Mouse (Mus musculus): ENCODE data around the gene Tbc1d21. TPM values are rescaled to one million over a fixed set of nuclear protein-coding genes. Genes with fewer than 3 reads are reported as not detected.

Gene Tbc1d21
- polyA plus RNA-seq, 1 experiment from 2014 or later = not detected

- ATAC-seq (ENCODE audit: low FRiP score) (peak; percentile 50), DNase-seq (ENCODE audit: low spot score) (peak; percentile 79)
- Histone ChIP-seq H3K9me3 (ENCODE audit: control insufficient read depth, low read length) (no peaks in the 10 kb centered on the region), H3K27me3 (ENCODE audit: control insufficient read depth, insufficient read depth, low read length) (peaks cover 20% of the 10 kb centered on the region), H3K9ac (ENCODE audit: low read depth, low read length) (peak within 1 kb of the TSS; percentile 52), H3K4me2 (replicated peaks; ENCODE audit: low read depth, low read length) (peak within 1 kb of the TSS; percentile 63), H3K4me3 (ENCODE audit: low read depth, low read length) (peak within 1 kb of the TSS; percentile 35), H3K36me3 (ENCODE audit: control insufficient read depth, insufficient read depth, low read length) (no peaks in the 10 kb centered on the region), H3K4me1 (replicated peaks; ENCODE audit: control insufficient read depth, insufficient read depth, low read length) (peaks cover 15% of the 10 kb centered on the region), H3K27ac (ENCODE audit: low read depth, low read length) (0 out of 2 replicates have a peak within 1 kb of the TSS, but pooled peaks have one; percentile 1)
- WGBS = under 1% methylated on average over 21 of the region's 21 CpGs
Observed at GRCm38 (mm10) chr9:58312944-58313359, 57.3 kb downstream of the Tbc1d21 start, which contains the start of gene Loxl1. Gene Loxl1, minus strand, starts transcription at chr9:58313186.

GRCm38 (mm10) chr9:58312196-58312943 lies 57.9 kb downstream of the Tbc1d21 start:
- H3K4me1 ChIP-seq (replicated peaks; ENCODE audit: control insufficient read depth, insufficient read depth, low read length) = peaks cover 15% of the 10 kb centered on the region
- ATAC-seq (ENCODE audit: low FRiP score) (peak; percentile 46), DNase-seq (ENCODE audit: low spot score) (peak; percentile 59)
- peaks cover 20% of the 10 kb centered on the region for H3K27me3 ChIP-seq (ENCODE audit: control insufficient read depth, insufficient read depth, low read length)
- H3K36me3 ChIP-seq (ENCODE audit: control insufficient read depth, insufficient read depth, low read length) = no peaks in the 10 kb centered on the region
- H3K27ac ChIP-seq (ENCODE audit: low read depth, low read length) = no peak overlapping the region
- H3K9me3 ChIP-seq (ENCODE audit: control insufficient read depth, low read length) = no peaks in the 10 kb centered on the region
- 1% methylated on average over 72 of the region's 72 CpGs for WGBS
- H3K4me2 ChIP-seq (replicated peaks; ENCODE audit: low read depth, low read length) = peak overlapping the region; percentile 63
- H3K4me3 ChIP-seq (ENCODE audit: low read depth, low read length) = peak overlapping the region; percentile 35
- H3K9ac ChIP-seq (ENCODE audit: low read depth, low read length) = peak overlapping the region; percentile 52

GRCm38 (mm10) chr9:58311191-58311910 lies 58.9 kb downstream of the Tbc1d21 start:
- ATAC-seq (ENCODE audit: low FRiP score) (no peak), DNase-seq (ENCODE audit: low spot score) (no peak)
- H3K9ac ChIP-seq (ENCODE audit: low read depth, low read length) = no peak overlapping the region
- peaks cover 14% of the 10 kb centered on the region for H3K4me1 ChIP-seq (replicated peaks; ENCODE audit: control insufficient read depth, insufficient read depth, low read length)
- peaks cover 20% of the 10 kb centered on the region for H3K27me3 ChIP-seq (ENCODE audit: control insufficient read depth, insufficient read depth, low read length)
- H3K36me3 ChIP-seq (ENCODE audit: control insufficient read depth, insufficient read depth, low read length) = no peaks in the 10 kb centered on the region
- 53% methylated on average over 33 of the region's 33 CpGs for WGBS
- peak overlapping the region; percentile 35 for H3K4me3 ChIP-seq (ENCODE audit: low read depth, low read length)
- peak overlapping the region; percentile 63; the same call in 1 of the 2 replicates for H3K4me2 ChIP-seq (replicated peaks; ENCODE audit: low read depth, low read length)
- H3K9me3 ChIP-seq (ENCODE audit: control insufficient read depth, low read length) = no peaks in the 10 kb centered on the region
- H3K27ac ChIP-seq (ENCODE audit: low read depth, low read length) = no peak overlapping the region

- no peak for DNase-seq (ENCODE audit: low spot score)
- Histone ChIP-seq H3K27ac (ENCODE audit: low read depth, low read length) (no peak overlapping the region), H3K4me1 (replicated peaks; ENCODE audit: control insufficient read depth, insufficient read depth, low read length) (peaks cover 14% of the 10 kb centered on the region), H3K9ac (ENCODE audit: low read depth, low read length) (no peak overlapping the region), H3K36me3 (ENCODE audit: control insufficient read depth, insufficient read depth, low read length) (no peaks in the 10 kb centered on the region), H3K4me2 (replicated peaks; ENCODE audit: low read depth, low read length) (no peak overlapping the region), H3K4me3 (ENCODE audit: low read depth, low read length) (no peak overlapping the region), H3K9me3 (ENCODE audit: control insufficient read depth, low read length) (no peaks in the 10 kb centered on the region), H3K27me3 (ENCODE audit: control insufficient read depth, insufficient read depth, low read length) (peaks cover 20% of the 10 kb centered on the region)
- ATAC-seq (ENCODE audit: low FRiP score) = no peak
- WGBS = 82% methylated on average over 14 of the region's 14 CpGs
Observed at GRCm38 (mm10) chr9:58310043-58310660, 60.1 kb downstream of the Tbc1d21 start.

Other genes starting within 250 kb of the Tbc1d21 start
- 15.5 and 16.7 TPM in 2 replicates for gene Islr, start 166.1 kb downstream of the Tbc1d21 start, polyA plus RNA-seq (2014; fragmentation: Nextera tagmentation; extraction: Ambion mirVana)
- gene Islr2, start 166.1 kb downstream of the Tbc1d21 start, polyA plus RNA-seq (2014; fragmentation: Nextera tagmentation; extraction: Ambion mirVana) = 5.5 and 6.7 TPM in 2 replicates
- 6.4 and 8.3 TPM in 2 replicates for gene Pml, start 120.7 kb downstream of the Tbc1d21 start, polyA plus RNA-seq (2014; fragmentation: Nextera tagmentation; extraction: Ambion mirVana)
- 31.2 and 35.7 TPM in 2 replicates for gene Stoml1, start 117.3 kb downstream of the Tbc1d21 start, polyA plus RNA-seq (2014; fragmentation: Nextera tagmentation; extraction: Ambion mirVana)
- 11.0 and 11.9 TPM in 2 replicates for gene Loxl1, start 57.3 kb downstream of the Tbc1d21 start, polyA plus RNA-seq (2014; fragmentation: Nextera tagmentation; extraction: Ambion mirVana)
- 2.3 and 2.6 TPM in 2 replicates for gene Insyn1, start 118.1 kb upstream of the Tbc1d21 start, polyA plus RNA-seq (2014; fragmentation: Nextera tagmentation; extraction: Ambion mirVana)
- gene Cd276, start 185.0 kb upstream of the Tbc1d21 start, polyA plus RNA-seq (2014; fragmentation: Nextera tagmentation; extraction: Ambion mirVana) = 26.6 and 27.9 TPM in 2 replicates
- 70.4 and 75.4 TPM in 2 replicates for gene Nptn, start 211.8 kb upstream of the Tbc1d21 start, polyA plus RNA-seq (2014; fragmentation: Nextera tagmentation; extraction: Ambion mirVana)

All from hindbrain, embryonic 11.5 days (tissue).